Mouse (Mus musculus): Measurements from ENCODE around the gene Zfp109.

DNA sequence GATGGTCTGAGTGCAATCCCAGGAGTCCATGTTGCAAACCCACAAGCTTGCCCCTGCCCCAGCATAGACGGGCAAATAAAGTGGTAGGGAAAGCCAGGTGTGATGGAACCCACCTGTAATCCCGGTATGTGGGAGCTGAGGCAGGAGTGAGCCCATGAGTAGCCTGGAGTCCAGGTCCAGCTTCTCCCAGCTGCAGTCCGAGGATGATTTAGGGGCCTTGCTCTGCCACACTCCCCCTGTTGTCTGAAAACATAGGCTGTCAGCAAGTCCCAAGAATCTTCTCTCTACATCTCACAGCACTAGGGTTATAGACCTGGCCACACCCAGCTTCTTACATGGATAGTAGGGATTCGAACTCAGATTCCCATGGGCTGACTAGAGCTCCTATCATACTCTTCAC, 49.6 kb upstream of the Zfp109 start:
- no peak for TF ChIP-seq CTCF (IDR thresholded peaks at IDR 0.05; ENCODE audit: borderline replicate concordance, extremely low read depth, insufficient read depth, insufficient read length)
- TF ChIP-seq POLR2A (IDR thresholded peaks at IDR 0.05; ENCODE audit: borderline replicate concordance, extremely low read depth, insufficient read depth, insufficient read length, poor library complexity, severe bottlenecking) = no peak

Data from brain, embryonic 14.5 days (tissue).